Mouse (Mus musculus): ENCODE results near the gene Fbxo24. TPM values are rescaled to one million over a fixed set of nuclear protein-coding genes. Genes with fewer than 3 reads are reported as not detected.

The Fbxo24 gene
- not detected for total RNA-seq (2021)
- long read RNA-seq, experiment 1, result 0 reads
- long read RNA-seq, experiment 2, result 0 reads

DNA sequence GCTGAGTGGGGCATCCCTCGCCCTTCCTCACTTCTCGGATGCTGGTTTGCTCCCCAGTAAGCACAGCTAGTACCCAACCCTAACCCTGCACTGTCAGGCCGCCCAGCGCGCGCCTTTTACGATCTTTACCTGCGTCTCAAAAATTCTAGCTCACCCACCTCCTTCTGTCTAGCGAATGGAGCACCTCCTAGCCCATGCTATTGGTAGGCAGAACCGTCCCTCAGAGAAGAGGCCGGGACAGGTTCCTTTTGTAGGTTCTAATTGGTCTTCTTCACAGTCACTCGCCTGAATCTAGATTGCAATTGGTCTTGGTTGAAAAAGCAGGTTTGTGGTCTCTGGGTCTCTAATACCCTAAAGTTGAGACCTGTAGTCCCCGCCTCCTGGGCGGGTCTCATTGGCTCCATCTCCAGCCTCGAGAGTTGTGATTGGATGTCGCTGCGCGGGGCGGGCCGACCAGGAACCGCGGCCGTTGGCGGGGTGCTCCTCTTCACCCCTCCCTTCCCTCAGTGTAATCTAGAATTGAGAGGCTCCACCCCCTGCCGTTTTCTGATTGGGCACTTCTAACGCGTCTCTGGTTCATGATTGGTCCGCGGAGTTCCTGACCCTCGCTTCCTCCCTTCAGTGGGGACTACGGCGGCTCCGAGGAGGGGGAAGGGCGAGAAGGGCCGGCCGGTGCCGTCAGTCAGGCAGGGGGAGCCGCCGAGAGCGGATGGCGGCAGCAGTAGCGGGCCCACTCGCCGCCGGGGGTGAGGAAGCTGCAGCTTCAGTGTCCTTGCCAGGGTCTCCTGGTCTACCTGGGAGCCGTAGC lies at the start of gene Fbxo24, which contains the start of the genes Lrch4 and Gm20605:
TSS of gene Fbxo24 (minus strand) at position 505 of the 808 bp plus-strand sequence.
TSS of gene Lrch4 (plus strand) at position 624 of the 808 bp plus-strand sequence.
TSS of gene Gm20605 (plus strand) at position 678 of the 808 bp plus-strand sequence.
- intact Hi-C loops (cut with DNase I), result no loop called here
- peak; percentile 96 to 98 for DNase-seq

GRCm38 (mm10) chr5:137677859-137678258 lies 49.1 kb upstream of the Fbxo24 start:
- DNase-seq, result no peak
- intact Hi-C loops (cut with DNase I), result no loop called here

DNA sequence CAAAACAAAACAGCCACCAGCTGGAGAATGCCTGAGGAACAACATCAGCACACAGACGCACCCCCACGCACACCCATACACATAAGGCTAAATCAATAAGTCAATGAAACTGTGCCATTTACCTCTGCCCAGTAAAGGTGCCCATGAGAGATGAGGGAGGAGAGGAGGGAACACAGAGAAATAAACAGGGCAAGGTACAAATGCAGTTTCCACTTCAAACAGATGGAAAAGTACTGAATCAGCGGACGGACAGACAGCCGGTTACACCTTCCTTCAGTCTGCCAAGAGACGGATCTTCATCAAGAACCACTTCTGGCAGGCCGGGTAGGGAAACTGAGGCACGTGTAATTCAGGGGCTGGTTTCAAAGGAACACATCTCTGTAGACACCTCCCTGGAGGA lies 46.0 kb upstream of the Fbxo24 start:
- intact Hi-C loops (cut with DNase I), result no loop called here
- no peak for DNase-seq

DNA sequence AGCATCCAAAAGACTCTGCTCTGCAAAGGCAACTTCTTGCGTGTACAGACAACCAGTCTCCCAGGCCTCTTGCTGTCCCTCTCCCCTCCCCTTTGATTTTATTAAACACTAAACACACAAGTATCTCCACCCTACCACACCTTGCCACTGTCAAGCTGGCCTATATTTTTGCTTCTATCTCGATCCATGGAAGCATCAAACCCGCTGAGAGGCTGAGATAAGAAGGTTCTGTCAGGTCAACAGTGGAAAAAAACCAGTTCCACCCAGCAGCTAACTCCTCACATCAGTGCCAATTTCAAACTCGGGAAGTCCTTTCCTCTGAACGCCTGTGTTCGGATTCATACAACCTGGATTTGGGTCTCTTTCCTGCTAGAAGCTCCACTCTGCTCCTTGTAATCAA lies 44.2 kb upstream of the Fbxo24 start:
- intact Hi-C loops (cut with DNase I), result no loop called here
- no peak for DNase-seq

GRCm38 (mm10) chr5:137672361-137672760 lies 43.6 kb upstream of the Fbxo24 start:
- intact Hi-C loops (cut with DNase I), result no loop called here

GRCm38 (mm10) chr5:137671443-137672240 lies 42.8 kb upstream of the Fbxo24 start:
- DNase-seq, result peak; percentile 53 to 77
- intact Hi-C loops (cut with DNase I), result no loop called here

More at GRCm38 (mm10) chr5:137672361-137672760, 43.6 kb upstream of the Fbxo24 start:
- DNase-seq, result no peak

- DNase-seq, result no peak
- intact Hi-C loops (cut with DNase I), result no loop called here
Measured at GRCm38 (mm10) chr5:137670240-137670639, 41.4 kb upstream of the Fbxo24 start.

DNA sequence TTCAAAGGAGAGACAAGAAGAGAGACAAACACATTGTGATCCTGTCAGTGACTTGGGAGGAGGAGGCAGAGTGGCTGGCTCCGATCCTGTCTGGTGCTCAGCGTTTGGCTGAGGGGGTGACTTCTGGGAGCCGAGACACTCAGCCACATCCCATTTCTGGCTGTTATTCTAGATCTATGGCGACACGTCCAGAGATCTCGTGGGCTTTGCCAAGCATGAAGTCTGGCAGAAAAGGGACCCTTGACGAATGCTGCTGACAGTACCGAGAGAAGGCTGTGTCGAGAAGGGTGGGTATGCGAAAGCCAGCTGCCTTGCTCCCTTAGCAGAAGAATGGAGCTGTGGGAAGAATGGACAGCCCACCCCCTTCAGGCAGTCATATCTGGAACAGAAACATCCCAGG lies 40.2 kb upstream of the Fbxo24 start:
- intact Hi-C loops (cut with DNase I), result no loop called here
- peak in 1 of 2 experiments; percentile 53 for DNase-seq

DNA sequence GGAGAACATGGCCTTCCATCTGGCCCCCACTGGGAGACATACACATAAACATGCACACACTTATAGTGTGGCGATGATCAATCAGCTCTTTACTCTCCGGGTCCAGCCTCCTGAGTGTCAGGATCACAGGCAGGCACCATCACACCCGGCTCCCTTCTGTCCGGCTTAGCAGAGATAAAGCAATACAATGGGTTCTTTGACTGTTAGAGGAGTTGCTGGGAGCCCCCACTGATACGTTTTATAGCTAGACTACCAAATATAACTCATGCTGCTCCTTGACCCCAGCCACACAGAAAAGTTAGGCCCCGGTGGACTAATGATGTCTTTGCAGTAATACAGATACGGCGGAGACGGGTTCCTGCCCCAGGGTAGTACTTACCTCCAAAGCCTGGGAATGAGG lies 34.3 kb upstream of the Fbxo24 start:
- no peak for DNase-seq
- intact Hi-C loops (cut with DNase I), result no loop called here

- intact Hi-C loops (cut with DNase I), result no loop called here
- DNase-seq, result peak; percentile 53 to 81
Measured at GRCm38 (mm10) chr5:137660064-137660688, 31.4 kb upstream of the Fbxo24 start.

DNA sequence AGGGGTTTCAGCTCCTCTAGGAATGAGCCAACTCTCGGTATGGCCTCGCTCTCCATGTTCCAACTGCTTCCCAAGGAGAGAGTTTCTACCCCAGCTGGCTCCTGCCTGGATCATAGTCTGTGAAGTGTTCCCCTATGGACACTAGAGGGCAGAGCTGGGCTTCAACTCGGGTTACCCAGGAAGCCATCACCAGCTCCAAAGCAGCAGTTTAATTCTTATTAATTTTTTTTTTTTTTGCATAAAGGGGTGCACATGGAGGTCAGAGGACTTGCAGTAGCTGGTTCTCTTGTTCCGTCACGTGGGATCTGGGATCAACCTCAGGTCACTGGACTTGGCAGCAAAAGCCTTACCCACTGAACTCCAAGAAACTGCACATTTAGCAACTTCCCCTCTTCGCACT lies 28.2 kb upstream of the Fbxo24 start:
- intact Hi-C loops (cut with DNase I), result loop anchor here (1.0 kb wide), 2 partner anchors 100 to 103 kb away; no protein-coding TSS in a partner anchor
- DNase-seq, result peak in 1 of 2 experiments; percentile 51

GRCm38 (mm10) chr5:137654746-137655145 lies 25.9 kb upstream of the Fbxo24 start:
- DNase-seq, result no peak
- intact Hi-C loops (cut with DNase I), result loop anchor here (5.0 kb wide), 1 partner anchor 67 kb away; no protein-coding TSS in a partner anchor

DNA sequence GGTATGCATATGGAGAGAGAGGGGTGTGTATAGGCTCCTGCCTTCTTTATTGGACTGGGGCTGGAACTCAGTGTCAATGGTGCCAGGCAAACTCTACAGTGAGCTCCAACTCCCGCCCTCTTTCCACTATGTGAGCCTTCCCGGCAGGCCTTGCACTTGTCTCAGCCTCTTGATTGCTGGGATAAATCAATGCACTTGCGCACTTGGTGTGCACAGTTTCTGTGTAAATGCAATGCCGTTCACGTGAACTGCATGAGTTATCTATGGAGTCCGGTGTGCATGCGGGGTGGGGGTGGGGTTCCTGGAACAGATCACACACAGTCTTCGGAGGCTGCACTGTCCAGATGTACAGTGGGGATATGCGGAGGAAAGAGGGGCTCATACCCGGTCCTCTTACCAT lies 24.6 kb upstream of the Fbxo24 start:
- intact Hi-C loops (cut with DNase I), result loop anchor here (5.0 kb wide), 1 partner anchor 66 kb away; no protein-coding TSS in a partner anchor
- no peak for DNase-seq

GRCm38 (mm10) chr5:137652474-137652873 lies 23.7 kb upstream of the Fbxo24 start:
- intact Hi-C loops (cut with DNase I), result loop anchor here (5.0 kb wide), 1 partner anchor 65 kb away; no protein-coding TSS in a partner anchor

DNA sequence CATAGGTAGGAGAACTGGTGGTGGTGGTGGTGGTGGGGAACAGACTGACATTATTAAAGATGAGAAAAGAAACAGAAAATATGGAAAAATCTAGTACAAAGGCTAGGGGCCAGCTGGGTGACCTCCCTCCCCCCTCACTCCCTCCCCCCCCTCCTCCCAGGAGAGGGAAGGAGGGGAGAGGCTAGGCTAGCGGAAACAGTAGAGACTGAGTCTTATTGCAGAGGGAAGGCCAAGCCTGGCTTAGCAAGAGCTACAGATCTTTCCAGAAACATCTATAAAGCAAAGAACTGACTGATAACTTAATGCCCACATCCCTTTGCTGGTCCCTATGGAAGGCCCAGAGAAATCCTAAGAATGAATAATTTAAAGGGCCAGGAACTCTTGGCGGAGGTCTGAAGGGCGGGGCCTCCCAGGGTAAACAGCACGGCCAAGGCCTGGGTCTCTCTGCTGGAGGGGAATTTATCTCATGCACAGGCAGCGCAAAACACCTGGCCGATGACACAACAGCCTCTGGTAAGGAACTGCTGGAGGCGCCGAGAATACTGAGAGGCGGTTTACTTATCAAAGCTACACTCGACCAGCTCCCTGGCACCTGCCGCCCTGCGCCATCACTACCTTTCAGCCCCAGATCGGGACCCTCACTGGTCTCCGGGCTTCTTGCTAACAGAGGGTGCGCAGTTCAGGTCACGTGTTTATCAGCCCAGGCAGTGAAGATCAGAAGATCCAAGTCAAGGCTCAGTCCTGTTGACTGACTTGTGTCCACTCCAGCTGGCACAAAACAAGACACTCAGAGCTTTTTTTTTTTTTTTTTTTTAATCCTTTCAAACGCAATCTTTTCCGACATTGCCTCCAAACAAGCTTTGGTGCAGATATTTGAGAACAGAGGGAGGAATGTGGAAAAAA lies 21.1 kb upstream of the Fbxo24 start:
- intact Hi-C loops (cut with DNase I), result loop anchor here (5.0 kb wide), 1 partner anchor 63 kb away; no protein-coding TSS in a partner anchor
- peak; percentile 36 to 39 for DNase-seq

More at GRCm38 (mm10) chr5:137652474-137652873, 23.7 kb upstream of the Fbxo24 start:
- peak in 1 of 2 experiments; percentile 58 for DNase-seq

- no peak for DNase-seq
- intact Hi-C loops (cut with DNase I), result no loop called here
Measured at GRCm38 (mm10) chr5:137649251-137649650, 20.4 kb upstream of the Fbxo24 start.

DNA sequence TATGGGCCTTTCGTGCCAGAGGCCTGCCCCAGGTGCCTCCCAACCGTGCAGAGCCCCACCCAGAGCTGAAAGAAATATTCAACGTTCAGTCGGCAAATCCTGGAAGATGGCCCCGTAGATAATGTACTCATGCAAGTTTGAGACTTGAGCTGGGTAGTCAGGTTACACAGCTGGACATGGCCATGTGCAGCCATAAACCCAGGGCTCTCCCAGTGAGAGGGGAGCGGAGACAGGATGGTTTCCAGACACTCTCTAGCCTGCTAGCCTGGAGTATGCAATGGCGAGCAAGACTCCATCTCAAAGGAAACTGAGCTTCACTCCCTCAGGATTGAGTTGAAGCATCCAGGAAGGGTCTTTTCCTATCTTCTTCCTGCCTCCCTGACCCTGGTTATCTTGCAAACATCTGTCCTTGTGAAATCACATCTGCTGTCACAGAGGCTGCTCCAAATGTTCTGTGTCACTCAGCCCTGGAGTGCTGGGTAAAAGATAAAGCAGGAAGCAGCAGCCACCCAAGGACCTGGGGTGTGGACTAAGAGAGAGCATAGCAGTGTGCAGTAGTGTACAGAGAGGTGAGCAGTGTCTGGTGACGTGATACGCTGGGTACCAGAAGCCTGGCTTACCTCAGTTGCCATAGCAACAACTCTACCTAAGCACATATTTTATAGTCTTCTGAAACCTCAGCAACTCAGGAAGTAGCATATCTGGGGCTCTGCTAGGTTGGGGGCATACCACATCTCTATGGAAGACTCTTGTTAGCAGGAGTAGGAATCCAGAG lies 19.2 kb upstream of the Fbxo24 start:
- intact Hi-C loops (cut with DNase I), result no loop called here
- no peak for DNase-seq

GRCm38 (mm10) chr5:137645652-137646091 lies 16.9 kb upstream of the Fbxo24 start, which contains the start of gene Irs3:
Gene Irs3 (minus strand): TSS chr5:137645714.
- intact Hi-C loops (cut with DNase I), result no loop called here
- DNase-seq, result peak in 1 of 2 experiments; percentile 34

All from gastrocnemius, postnatal 36 days (tissue).